Mouse (Mus musculus) liver, adult (tissue): ENCODE results near the gene Eif4e1b.

Experiments
- GATA4 ChIP-seq: IDR thresholded peaks from 2 replicates; pipeline ENCODE4 v1.6.1; 2014; ENCODE audit warnings: mild to moderate bottlenecking, low read length; ENCODE audit not compliant: insufficient replicate concordance

Eif4e1b gene

DNA sequence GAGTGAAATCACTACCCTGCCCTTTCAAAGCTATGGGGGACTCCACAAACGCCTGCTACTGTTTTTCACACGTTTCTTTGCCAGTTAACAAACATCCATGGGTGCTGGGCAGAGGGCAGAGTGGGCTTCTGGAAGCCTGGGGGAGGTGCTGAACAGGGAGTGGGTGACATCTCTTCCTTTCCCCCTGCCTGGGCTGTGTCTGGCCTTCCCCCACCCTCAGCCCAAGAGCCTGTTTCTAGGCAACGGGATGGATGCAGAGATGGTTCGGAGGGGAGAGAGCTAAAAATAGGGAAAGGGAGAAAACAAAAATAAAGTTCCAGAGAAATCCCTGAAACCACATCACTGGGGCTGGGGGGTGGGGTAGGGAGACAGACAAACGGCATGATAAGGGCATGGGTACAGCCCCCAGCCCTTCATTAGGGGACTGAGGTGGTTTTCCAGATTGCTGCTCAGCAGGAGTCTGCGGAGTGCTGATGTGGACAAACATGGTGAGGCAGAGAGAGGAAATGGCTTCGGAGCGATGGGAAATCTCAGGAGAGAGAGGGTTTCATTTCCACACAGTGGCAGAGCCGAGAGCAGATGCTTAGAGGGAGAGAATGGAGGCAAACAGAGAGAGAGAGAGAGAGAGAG lies 28.5 kb upstream of the Eif4e1b start:
- TF ChIP-seq GATA4 = no peak

DNA sequence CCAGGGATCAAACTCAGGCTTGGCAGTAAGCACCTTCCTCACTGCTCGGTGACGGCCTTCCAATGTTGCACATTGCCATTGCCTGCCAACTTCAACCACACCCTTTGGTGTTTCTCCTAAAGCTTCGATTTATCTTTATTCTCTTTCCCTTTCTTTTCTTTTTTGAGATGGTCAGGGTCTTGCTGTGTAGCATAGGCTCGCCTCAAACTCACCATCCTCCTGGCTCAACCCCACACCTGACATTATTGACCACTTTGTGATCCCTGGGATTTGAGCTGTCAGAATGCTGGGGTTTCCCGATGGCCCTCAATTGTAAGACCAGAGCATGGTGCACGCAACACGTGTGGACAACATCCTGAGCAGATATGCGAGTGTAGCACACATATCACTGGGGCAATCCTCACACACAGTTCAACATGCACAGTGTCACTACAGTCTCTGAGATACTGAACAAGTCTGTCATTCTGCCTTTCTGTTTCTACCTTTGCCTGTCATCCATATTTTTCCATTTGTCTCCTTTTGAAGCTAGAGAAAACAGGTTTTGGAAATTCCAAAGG lies 27.6 kb upstream of the Eif4e1b start:
- no peak for TF ChIP-seq GATA4

DNA sequence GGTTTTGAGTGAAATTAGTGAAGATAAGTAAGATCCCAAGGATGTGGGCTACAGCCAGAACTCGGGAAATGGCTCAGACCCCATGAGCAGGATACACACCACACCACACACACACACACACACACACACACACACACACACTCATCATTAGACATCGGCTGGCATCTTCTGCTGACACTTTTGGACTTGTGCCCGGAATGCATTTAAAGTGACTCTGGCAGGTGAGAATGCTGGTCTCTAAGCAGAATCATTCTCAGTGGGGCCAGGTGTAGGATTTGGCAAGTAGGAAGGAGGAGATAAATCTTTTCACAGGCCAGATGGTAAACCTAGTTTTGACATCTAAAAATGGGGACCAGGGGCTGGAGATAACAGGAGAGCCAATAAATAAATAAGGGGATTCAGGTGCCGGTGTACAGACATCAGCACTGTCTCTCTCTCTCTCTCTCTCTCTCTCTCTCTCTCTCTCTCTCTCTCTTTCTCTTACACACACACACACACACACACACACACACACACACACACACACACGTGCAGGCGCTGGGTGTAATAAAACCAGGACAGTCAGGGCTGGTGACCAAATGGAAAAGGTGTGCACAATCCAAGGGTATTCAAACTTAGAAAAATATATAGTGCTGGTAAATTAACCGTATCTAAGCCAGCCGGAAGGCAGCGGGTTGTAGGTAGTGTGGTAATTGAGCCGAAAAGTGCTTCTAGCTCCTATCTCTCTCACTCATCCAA lies 26.5 kb upstream of the Eif4e1b start:
- no peak for TF ChIP-seq GATA4

DNA sequence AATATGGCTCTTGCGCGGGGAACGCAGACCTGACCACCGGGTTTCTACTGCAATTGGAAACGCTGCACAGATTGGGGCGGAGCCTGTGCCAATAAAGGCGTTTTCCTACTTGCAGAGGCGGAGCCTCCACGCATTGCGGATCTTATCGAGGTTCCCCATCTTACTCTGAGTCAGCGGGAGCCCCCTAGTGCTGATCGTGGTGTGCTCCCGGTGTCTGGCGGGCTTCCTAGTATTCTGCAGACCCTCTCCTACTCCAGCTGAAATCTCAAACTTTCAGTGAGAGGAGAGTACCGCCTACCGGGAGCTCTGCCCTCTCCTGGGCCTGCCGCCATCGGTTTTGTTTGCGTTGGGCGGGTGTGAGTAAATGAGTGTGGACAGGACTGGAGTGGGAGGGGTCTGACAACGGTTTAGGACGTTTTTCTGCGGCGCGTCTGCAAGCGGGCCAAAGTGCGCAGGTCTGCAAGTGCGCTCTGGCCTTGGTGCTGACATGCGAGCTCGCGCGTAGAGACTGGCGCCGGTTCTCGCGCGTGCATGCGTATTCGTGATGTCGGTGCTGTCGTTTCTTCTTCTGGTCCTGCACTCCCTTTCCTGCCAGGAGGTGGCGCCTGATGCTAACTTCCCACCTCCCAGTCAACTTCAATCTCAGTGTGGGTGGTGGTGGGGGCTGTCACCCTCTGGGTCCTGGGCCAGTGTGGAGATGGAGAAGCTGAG lies 25.6 kb upstream of the Eif4e1b start:
- TF ChIP-seq GATA4 = no peak

DNA sequence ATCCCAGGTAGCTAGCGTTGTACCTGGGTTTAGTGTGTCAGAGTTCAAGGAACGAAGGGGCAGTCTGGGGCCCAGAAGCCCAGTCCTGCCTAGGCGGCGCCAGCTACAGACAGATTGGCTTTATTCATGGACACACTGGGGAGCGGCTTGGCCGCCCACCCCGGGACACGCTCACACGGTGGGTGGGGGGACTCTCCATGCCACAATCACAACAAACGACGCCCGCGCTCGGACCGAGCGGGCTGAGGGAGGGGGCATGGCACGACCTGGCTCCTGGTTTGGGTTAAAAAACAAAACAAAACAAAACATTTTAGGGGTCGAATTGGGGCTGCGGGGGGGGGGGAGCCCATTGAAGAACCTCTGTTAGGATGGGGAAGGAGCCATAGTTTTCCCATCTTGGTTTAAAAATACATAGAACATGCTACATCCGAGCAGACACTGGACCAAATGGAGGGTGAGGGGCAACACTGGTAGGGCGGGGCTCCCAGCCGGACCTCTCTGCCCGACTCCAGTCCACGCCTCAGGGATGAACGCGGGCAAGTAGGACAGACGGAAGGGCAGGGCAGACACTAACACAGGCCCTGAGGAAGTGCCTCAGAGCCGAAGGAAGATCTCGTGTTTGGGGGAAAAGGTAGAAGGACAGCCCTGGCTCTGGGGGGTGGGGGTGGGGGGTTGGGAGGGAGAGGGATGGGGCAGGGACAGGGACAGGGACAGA lies 24.9 kb upstream of the Eif4e1b start:
- no peak for TF ChIP-seq GATA4

DNA sequence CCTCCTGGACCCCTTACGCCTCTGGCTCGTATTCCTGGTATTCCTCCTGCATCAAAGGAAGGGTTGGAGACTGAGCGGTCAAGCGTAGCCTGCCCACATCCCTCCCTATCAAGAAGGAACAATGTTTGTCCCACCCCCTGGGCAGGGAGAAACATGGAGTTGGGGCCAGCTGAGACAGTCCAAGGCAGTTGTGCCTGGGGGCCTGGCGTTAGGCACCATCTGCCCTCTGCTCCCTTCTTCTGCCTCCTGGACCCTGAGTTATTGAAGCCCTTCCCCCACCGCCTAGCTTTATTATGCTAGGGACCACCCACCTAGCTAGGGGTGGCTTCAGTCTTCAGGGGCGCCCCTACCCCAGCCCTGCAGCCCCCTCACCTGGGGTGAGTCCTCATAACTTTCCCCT lies 24.3 kb upstream of the Eif4e1b start:
- TF ChIP-seq GATA4 = no peak

DNA sequence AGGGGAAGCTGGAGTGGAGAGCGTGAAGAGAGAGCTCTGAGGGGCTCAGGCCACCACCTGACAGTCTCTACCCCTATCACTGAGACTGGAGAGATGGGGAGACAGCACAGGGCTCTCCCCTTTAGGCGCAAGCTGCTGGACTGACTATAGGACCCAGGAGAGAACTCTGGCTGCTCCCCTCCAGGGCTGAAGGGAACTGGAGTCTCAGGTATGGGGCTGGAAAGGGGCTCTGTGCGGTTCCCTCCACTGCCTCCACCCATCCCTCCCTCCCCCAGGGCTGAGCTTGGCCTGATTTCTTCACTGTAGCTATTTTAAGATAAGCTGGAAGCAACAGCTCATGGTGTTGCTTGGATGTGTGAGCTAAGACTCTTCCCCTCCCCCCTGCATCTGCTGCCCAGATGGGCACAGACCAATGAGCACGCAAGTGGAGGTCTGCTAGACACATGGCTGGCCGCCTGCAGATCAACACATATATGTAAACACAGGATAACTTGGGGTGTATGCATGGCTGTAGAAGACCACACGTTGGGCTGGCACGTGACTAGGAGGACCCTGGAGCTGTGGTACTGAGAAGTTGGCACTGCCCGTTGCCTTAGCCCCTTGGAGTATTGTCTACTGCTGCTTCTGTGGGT lies 23.5 kb upstream of the Eif4e1b start:
- no peak for TF ChIP-seq GATA4

DNA sequence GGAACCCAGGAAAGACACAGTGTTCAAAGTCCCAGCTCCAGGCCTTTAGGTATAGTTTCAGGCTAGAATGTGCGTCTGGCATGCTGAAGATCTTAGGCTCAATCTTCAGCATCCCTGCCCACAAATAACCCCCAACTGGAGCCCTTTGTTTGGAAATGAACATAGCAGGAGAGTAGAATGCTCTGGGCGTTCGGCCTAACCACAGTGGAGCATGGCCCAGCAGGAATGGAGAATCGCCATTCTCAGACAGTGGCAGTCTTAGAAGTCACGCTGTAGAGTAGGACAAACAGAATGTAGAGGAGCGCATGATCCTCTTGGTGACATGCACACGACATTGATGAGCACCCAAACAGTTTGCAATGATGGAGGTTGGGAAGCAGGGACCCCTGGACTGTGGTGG lies 22.9 kb upstream of the Eif4e1b start:
- TF ChIP-seq GATA4 = no peak

DNA sequence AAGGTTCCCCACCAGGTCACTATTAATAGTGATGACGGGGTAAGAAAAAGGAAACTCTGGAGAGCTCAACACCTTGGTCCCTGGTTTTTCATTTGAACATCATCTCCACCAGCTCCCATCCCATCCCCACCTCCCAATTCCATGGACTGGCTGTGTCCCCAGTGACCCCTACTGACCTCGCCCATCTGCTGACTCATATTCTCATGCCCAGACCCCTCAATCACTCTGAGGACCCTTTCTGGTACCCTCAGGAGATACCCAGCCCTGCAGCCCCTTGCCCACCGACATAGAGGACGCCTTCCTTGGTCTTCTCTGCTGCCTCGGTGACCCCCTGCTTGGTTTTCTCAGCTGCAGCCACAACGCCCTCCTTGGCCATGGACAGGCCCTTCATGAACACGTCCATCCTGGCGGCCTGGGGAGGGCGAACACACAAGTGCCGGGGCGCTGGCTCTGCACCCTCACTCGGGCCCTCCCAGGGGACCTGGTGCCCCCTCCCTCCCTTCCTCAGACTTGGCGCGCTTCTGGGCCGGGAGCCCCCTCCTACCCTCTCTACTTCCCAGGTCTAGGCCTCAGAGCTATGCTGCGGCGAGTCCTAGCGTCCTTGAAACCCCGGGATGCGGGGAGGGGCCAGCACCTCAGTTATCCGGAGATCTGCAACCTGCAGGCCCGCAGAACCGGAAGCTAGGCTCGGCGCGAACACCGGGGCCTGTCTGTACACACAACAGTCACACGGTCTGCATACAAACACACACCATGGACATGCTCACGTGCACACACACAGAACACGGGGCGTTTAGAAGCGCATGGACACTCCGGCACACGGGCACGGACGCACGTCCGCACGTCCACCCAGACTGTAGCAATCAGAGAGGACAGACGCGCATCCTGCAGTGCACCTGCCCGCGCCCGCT lies 18.3 kb upstream of the Eif4e1b start:
- no peak for TF ChIP-seq GATA4

DNA sequence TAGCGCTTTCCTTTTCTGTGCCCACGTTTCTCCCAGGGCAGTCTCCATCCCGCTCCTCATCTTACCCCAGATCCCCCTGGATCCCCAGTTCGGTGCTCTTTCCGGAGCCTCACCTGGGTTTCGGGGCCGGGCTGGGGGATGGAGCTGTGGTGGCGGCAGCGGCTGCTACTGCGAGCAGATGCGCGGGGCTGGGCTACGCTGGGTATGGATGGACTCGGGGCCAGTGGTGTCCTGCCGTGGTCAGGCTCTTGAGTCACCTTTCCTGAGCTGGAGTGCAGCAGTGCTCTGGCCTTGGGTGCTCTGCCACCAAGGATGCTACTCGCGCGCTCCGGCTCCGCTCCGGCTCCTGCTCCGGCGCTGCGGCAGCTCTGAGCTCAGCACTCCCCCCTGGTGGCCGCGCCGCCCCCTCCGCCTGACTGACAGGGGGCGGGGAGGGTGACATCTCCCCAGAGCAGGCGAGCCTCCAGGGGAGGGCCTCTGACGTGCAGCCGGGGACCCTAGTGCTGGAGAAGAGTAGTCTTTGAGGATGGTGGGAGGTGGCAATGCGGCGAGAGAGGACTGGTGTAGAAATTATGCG lies 17.5 kb upstream of the Eif4e1b start, which contains the start of gene Sncb:
Gene Sncb (minus strand): TSS at position 404 of the 577 bp plus-strand sequence.
- no peak for TF ChIP-seq GATA4

DNA sequence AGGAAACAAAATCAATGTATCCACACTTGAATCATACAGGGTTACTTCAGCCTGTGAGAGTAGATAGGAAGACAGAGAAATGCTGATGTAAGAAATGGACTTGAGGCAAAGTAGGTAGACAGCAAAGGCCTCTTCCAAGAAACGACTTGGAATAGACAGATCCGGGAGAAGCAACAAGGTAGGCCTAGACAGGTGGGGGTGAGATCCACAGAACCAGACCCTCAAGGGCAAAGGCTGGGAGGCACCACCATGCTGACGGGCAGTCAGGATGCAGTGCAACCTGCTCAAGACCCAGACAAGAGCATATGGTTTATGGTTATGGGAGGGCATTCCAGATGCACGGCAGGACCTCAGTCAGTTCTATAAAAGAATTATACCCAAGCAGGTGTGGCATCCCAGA lies 16.8 kb upstream of the Eif4e1b start:
- TF ChIP-seq GATA4 = no peak

DNA sequence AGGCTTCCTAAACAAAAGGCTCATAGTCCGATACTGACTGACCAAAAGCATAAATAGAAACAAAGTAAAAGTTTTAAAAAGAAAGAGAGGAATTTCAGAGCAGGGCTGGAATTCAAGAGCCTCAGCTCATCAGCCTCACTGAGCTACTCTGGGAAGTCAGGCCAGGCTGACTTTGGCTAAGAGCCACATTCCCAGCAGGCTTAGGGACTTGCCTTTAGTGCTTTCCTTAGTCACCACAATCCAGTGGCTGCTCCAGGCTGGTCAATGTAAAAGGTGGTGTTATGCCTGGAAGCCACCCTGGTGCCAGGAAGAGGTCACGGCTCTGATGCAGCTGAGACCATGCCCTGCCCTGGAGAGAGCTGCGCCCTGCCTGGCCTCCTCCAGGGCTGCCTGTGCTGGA lies 3.2 kb upstream of the Eif4e1b start:
- no peak for TF ChIP-seq GATA4

DNA sequence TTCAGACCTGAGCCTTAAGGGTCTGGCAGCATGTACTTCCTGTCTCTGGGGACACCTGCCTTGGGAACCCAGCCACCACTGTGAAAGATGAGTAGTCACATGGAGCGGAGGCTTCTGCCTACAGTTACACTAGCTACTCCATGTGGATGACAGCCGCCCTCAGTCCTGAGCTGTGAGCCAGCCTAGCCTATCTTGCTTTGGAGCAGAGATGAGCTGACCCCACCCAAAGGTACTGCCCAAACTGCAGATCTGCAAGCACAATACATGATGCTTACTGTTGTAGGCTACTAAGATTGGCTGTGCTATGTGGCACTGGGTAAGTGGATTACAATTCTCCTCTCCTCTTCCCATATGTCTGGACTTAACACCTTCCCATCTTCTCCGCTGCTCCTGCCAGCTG lies 2.7 kb upstream of the Eif4e1b start:
- TF ChIP-seq GATA4 = no peak
